Mouse (Mus musculus) MEL (cell line): ENCODE data around the gene Aspg. TPM values are rescaled to one million over a fixed set of nuclear protein-coding genes. Genes with fewer than 3 reads are reported as not detected.

Experiments
- DNase-seq: peaks from one replicate; pipeline ENCODE4 v3.0.0; 2011; ENCODE audit warnings: low read depth, low spot score
- H3K27ac ChIP-seq: 2 replicates; pipeline ENCODE4 v1.5.1; 2012; ENCODE audit warnings: low read depth, mild to moderate bottlenecking, control low read depth, low read length, moderate library complexity; ENCODE audit not compliant: control insufficient read depth
- H3K27me3 ChIP-seq, 2 experiments: fragments of 150-350 bp in 1 of 2; sonication (generic) in 1 of 2; 2 replicates each; pipeline ENCODE4 v1.6.1; 2012; ENCODE audit warnings: low read length in 2 of 2, mild to moderate bottlenecking in 2 of 2, improper control_type of control experiment in 1 of 2, moderate library complexity in 1 of 2; ENCODE audit not compliant: insufficient read depth in 2 of 2, control insufficient read depth in 1 of 2
- H3K36me3 ChIP-seq, 2 experiments: 2 replicates each; pipeline ENCODE4 v1.6.1; 2012 to 2014; ENCODE audit warnings: low read length in 2 of 2, improper control_type of control experiment in 1 of 2, inconsistent platforms in 1 of 2, mild to moderate bottlenecking in 1 of 2; ENCODE audit not compliant: insufficient read depth in 2 of 2, control insufficient read depth in 1 of 2
- H3K4me1 ChIP-seq, 2 experiments: fragments of 150-350 bp in 1 of 2; sonication (generic) in 1 of 2; 2 replicates each; pipeline ENCODE4 v1.6.1; 2012; ENCODE audit warnings: low read length in 2 of 2, improper control_type of control experiment in 1 of 2, mild to moderate bottlenecking in 1 of 2; ENCODE audit not compliant: insufficient read depth in 2 of 2, control insufficient read depth in 1 of 2
- H3K4me3 ChIP-seq, 2 experiments: fragments of 150-350 bp in 1 of 2; sonication (generic) in 1 of 2; 2 replicates each; pipeline ENCODE4 v1.5.1; 2012; ENCODE audit warnings: low read depth in 2 of 2, low read length in 2 of 2, mild to moderate bottlenecking in 2 of 2, moderate library complexity in 2 of 2, control low read depth in 1 of 2, improper control_type of control experiment in 1 of 2; ENCODE audit not compliant: control insufficient read depth in 1 of 2, insufficient read depth in 1 of 2
- H3K79me2 ChIP-seq: 2 replicates; pipeline ENCODE4 v1.6.1; 2012; ENCODE audit warnings: mild to moderate bottlenecking, low read length, moderate library complexity; ENCODE audit not compliant: control insufficient read depth, poor library complexity, insufficient read depth
- H3K9ac ChIP-seq: 2 replicates; pipeline ENCODE4 v1.6.1; 2012; ENCODE audit warnings: low read depth, mild to moderate bottlenecking, control low read depth, low read length, moderate library complexity; ENCODE audit not compliant: control insufficient read depth, poor library complexity, severe bottlenecking
- H3K9me3 ChIP-seq: fragments of 150-350 bp; sonication (generic); replicated peaks from 2 replicates; pipeline ENCODE4 v1.6.1; 2012; ENCODE audit warnings: mild to moderate bottlenecking, low read length, improper control_type of control experiment, moderate library complexity; ENCODE audit not compliant: insufficient read depth
- CHD2 ChIP-seq: IDR thresholded peaks from 2 replicates; pipeline ENCODE4 v1.6.1; 2011; ENCODE audit warnings: low read length, improper control_type of control experiment
- EP300 ChIP-seq, 2 experiments: IDR thresholded peaks; 2 replicates each; pipeline ENCODE4 v1.6.1; 2011; ENCODE audit warnings: improper control_type of control experiment in 2 of 2, low read length in 2 of 2, low read depth in 1 of 2, mild to moderate bottlenecking in 1 of 2
- GABPA ChIP-seq: IDR thresholded peaks from 2 replicates; pipeline ENCODE4 v1.6.1; 2012; ENCODE audit warnings: low read depth, mild to moderate bottlenecking, inconsistent platforms, low read length, improper control_type of control experiment, moderate library complexity
- GATA1 ChIP-seq: IDR thresholded peaks from 2 replicates; pipeline ENCODE4 v1.6.1; 2011; ENCODE audit warnings: low read depth, low read length, improper control_type of control experiment
- HCFC1 ChIP-seq: IDR thresholded peaks from 2 replicates; pipeline ENCODE4 v1.6.1; 2012; ENCODE audit warnings: low read depth, mild to moderate bottlenecking, inconsistent platforms, low read length, improper control_type of control experiment, moderate library complexity
- JUND ChIP-seq: IDR thresholded peaks from 2 replicates; pipeline ENCODE4 v1.6.1; 2011; ENCODE audit warnings: low read depth, mild to moderate bottlenecking, improper control_type of control experiment, low read length
- MAFK ChIP-seq: IDR thresholded peaks from 2 replicates; pipeline ENCODE4 v1.6.1; 2011; ENCODE audit warnings: low read depth, mild to moderate bottlenecking, low read length, improper control_type of control experiment, borderline replicate concordance
- MAX ChIP-seq: IDR thresholded peaks from 2 replicates; pipeline ENCODE4 v1.6.1; 2011; ENCODE audit warnings: low read length, improper control_type of control experiment
- MAZ ChIP-seq: IDR thresholded peaks from 2 replicates; pipeline ENCODE4 v1.6.1; 2012; ENCODE audit warnings: low read depth, mild to moderate bottlenecking, inconsistent platforms, low read length, improper control_type of control experiment
- MYC ChIP-seq: IDR thresholded peaks from 2 replicates; pipeline ENCODE4 v1.6.1; 2011; ENCODE audit warnings: low read depth, mild to moderate bottlenecking, low read length, improper control_type of control experiment, moderate library complexity
- NELFE ChIP-seq: IDR thresholded peaks from 2 replicates; pipeline ENCODE4 v1.6.1; 2011; ENCODE audit warnings: low read depth, low read length, improper control_type of control experiment
- NRF1 ChIP-seq: IDR thresholded peaks from 2 replicates; pipeline ENCODE4 v1.6.1; 2014; ENCODE audit warnings: low read depth, mild to moderate bottlenecking, inconsistent platforms, low read length, improper control_type of control experiment, moderate library complexity; ENCODE audit not compliant: poor library complexity, insufficient read depth, severe bottlenecking
- POLR2AphosphoS2 ChIP-seq: IDR thresholded peaks from 2 replicates; pipeline ENCODE4 v1.6.1; 2011; ENCODE audit warnings: low read length, improper control_type of control experiment
- RAD21 ChIP-seq: IDR thresholded peaks from 2 replicates; pipeline ENCODE4 v1.6.1; 2011; ENCODE audit warnings: mild to moderate bottlenecking, low read depth, low read length, improper control_type of control experiment
- RCOR1 ChIP-seq: IDR thresholded peaks from 2 replicates; pipeline ENCODE4 v1.6.1; 2012; ENCODE audit warnings: low read depth, mild to moderate bottlenecking, inconsistent platforms, low read length, improper control_type of control experiment
- SMC3 ChIP-seq: IDR thresholded peaks from 2 replicates; pipeline ENCODE4 v1.6.1; 2011; ENCODE audit warnings: low read depth, low read length, improper control_type of control experiment
- TAL1 ChIP-seq: IDR thresholded peaks from 2 replicates; pipeline ENCODE4 v1.6.1; 2012; ENCODE audit warnings: mild to moderate bottlenecking, inconsistent platforms, low read length, moderate library complexity, mixed read lengths
- TCF12 ChIP-seq: IDR thresholded peaks from 2 replicates; pipeline ENCODE4 v1.6.1; 2014; ENCODE audit warnings: low read depth, mild to moderate bottlenecking, inconsistent platforms, low read length, improper control_type of control experiment, moderate library complexity
- USF2 ChIP-seq, 2 experiments: IDR thresholded peaks; 2 replicates each; pipeline ENCODE4 v1.6.1; 2011 to 2012; ENCODE audit warnings: improper control_type of control experiment in 2 of 2, low read length in 2 of 2, borderline replicate concordance in 1 of 2, inconsistent platforms in 1 of 2, low read depth in 1 of 2, mild to moderate bottlenecking in 1 of 2; ENCODE audit not compliant: insufficient read depth in 1 of 2
- ZKSCAN1 ChIP-seq: IDR thresholded peaks from 2 replicates; pipeline ENCODE4 v1.6.1; 2012; ENCODE audit warnings: low read depth, mild to moderate bottlenecking, inconsistent platforms, low read length, improper control_type of control experiment, moderate library complexity
- ZNF384 ChIP-seq: IDR thresholded peaks from 2 replicates; pipeline ENCODE4 v1.6.1; 2012; ENCODE audit warnings: low read depth, mild to moderate bottlenecking, inconsistent platforms, low read length, improper control_type of control experiment
- polyA plus RNA-seq, 2 experiments: library from polyadenylated mRNA; stranded (reverse) in 1 of 2; unstranded in 1 of 2; fragments of >175 nt in 1 of 2; fragments of >200 nt in 1 of 2; gene quantifications; 2 replicates each; pipeline versions ENCODE4 v1.2.1 to v1.2.4; 2012; ENCODE audit warnings: low replicate concordance in 2 of 2, low read depth in 1 of 2; ENCODE audit not compliant: insufficient read length in 2 of 2, insufficient read depth in 1 of 2, missing spikeins in 1 of 2
- total RNA-seq: library from RNA; depleted of rRNA; stranded (reverse); fragments of 300-350 nt; gene quantifications from 2 replicates; pipeline ENCODE4 v1.2.3, GENCODE M21; 2012

The Aspg gene
- total and polyA plus RNA-seq, 3 experiments = not detected

- H3K9ac ChIP-seq = no peak overlapping the region
- no peaks in the 10 kb centered on the region for H3K27me3 ChIP-seq
- no peaks in the 10 kb centered on the region for H3K4me1 ChIP-seq
- H3K79me2 ChIP-seq = no peaks in the 10 kb centered on the region
- H3K36me3 ChIP-seq = no peaks in the 10 kb centered on the region
- no peak for DNase-seq
- H3K4me3 ChIP-seq = no peak overlapping the region
- TF ChIP-seq ZKSCAN1 (no peak), HCFC1 (no peak), MYC (no peak), MAX (no peak), MAZ (no peak), TAL1 (no peak), TCF12 (no peak), NRF1 (no peak), RAD21 (no peak), SMC3 (no peak), MAFK (no peak), CHD2 (no peak), RCOR1 (no peak), GABPA (no peak), GATA1 (no peak), ZNF384 (no peak)
- no peak overlapping the region for H3K27ac ChIP-seq
- no peaks in the 10 kb centered on the region; the same call in 1 of the 2 replicates for H3K9me3 ChIP-seq
Observed at GRCm38 (mm10) chr12:112112235-112112634, 5.8 kb downstream of the Aspg start.

GRCm38 (mm10) chr12:112112686-112113396 lies 6.4 kb downstream of the Aspg start:
- no peak overlapping the region for H3K9ac ChIP-seq
- no peak overlapping the region for H3K4me3 ChIP-seq
- no peaks in the 10 kb centered on the region for H3K36me3 ChIP-seq
- H3K79me2 ChIP-seq = no peaks in the 10 kb centered on the region
- DNase-seq = no peak
- TF ChIP-seq EP300 (IDR thresholded peaks at IDR 0.05; ENCODE audit: low read depth in 1 of 2, low read length in 2 of 2) (no peak), TCF12 (no peak), MAFK (no peak), POLR2AphosphoS2 (no peak), NELFE (no peak), TAL1 (no peak), HCFC1 (no peak), USF2 (IDR thresholded peaks at IDR 0.05; ENCODE audit: borderline replicate concordance in 1 of 2, insufficient read depth in 1 of 2, low read depth in 1 of 2, low read length in 2 of 2) (no peak), JUND (no peak), SMC3 (no peak)
- H3K27me3 ChIP-seq = no peaks in the 10 kb centered on the region
- H3K9me3 ChIP-seq = no peaks in the 10 kb centered on the region; the same call in 1 of the 2 replicates
- no peak overlapping the region for H3K27ac ChIP-seq
- no peaks in the 10 kb centered on the region for H3K4me1 ChIP-seq
